16 mouse cellular contexts compared by ENCODE assay signal in the genomic region with DNA sequence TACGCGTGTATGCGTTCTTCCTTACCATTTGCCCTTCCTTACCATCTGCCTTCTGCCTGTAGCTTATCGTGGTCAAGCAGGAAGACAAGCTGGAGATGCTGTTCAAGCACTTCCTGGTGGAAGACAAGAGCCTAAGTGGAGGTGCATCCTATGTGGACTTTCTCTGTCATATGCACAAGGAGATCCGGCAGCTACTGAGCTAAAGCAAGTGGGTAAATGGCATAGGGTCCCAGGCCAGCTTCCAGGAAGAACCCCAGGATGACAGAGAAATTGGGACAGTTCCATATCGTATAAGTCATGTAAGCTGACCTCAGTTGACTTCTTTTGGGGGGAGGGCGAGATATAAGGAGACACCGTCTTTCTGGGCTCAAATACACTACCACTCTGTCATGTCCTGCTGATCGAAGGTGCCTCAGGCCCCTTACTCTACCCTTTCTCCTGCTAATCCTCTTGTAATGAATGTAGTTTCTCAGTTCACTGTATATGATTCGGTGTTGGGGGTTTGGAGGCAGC. TPM values are rescaled to one million over a fixed set of nuclear protein-coding genes. Genes with fewer than 3 reads are reported as not detected.
DNase-seq lines count a peak whose midpoint lies in the region; ATAC-seq lines count a peak whose summit lies in the region.
"Had no signal": no experiment of that assay in that cellular context is flagged by ENCODE, and none has a peak within 500 bp of the region (broad histone marks: within the 10 kb centered on the region; RNA-seq: fewer than 3 reads in every experiment).

No protein-coding gene starts in this region.

- no peak for DNase-seq in heart, postnatal 4 days
- DNase-seq in midbrain, embryonic 11.5 days (ENCODE audit: low spot score, missing footprints) = peak; percentile 62
- no peak for DNase-seq in midbrain, embryonic 14.5 days
- DNase-seq in retina, postnatal 1 day = no peak
- DNase-seq: adrenal gland, postnatal 14 days; cerebellum, postnatal 36 days; lung, adult 2 months; thymus, adult 2 months had no signal

- H3K4me2 ChIP-seq in heart, embryonic 12.5 days = no peak overlapping the region
- H3K4me2 ChIP-seq in midbrain, embryonic 11.5 days = no peak overlapping the region
- no peak overlapping the region for H3K4me2 ChIP-seq in midbrain, embryonic 14.5 days (ENCODE audit: low read length)
- peak overlapping the region; percentile 90 for H3K4me2 ChIP-seq in liver, embryonic 12.5 days

- peaks cover 44% of the 10 kb centered on the region for H3K4me1 ChIP-seq in heart, embryonic 12.5 days (replicated peaks)
- peaks cover 31% of the 10 kb centered on the region for H3K4me1 ChIP-seq in midbrain, embryonic 11.5 days (ENCODE audit: control insufficient read depth, insufficient read depth, low read length)
- H3K4me1 ChIP-seq in midbrain, embryonic 14.5 days (ENCODE audit: control insufficient read depth, insufficient read depth, low read length) = peaks cover 34% of the 10 kb centered on the region
- H3K4me1 ChIP-seq in liver, embryonic 12.5 days = peaks cover 46% of the 10 kb centered on the region

- no peaks in the 10 kb centered on the region for H3K9me3 ChIP-seq in heart, embryonic 12.5 days (replicated peaks)
- no peaks in the 10 kb centered on the region for H3K9me3 ChIP-seq in midbrain, embryonic 11.5 days (ENCODE audit: control insufficient read depth, low read length)
- no peaks in the 10 kb centered on the region for H3K9me3 ChIP-seq in midbrain, embryonic 14.5 days (ENCODE audit: control insufficient read depth, low read length)
- no peaks in the 10 kb centered on the region for H3K9me3 ChIP-seq in liver, embryonic 12.5 days (replicated peaks)
- H3K9me3 ChIP-seq: neural tube, embryonic 12.5 days had no signal

- H3K27me3 ChIP-seq in heart, embryonic 12.5 days (replicated peaks) = no peaks in the 10 kb centered on the region
- H3K27me3 ChIP-seq in midbrain, embryonic 11.5 days (ENCODE audit: control insufficient read depth, insufficient read depth, low read length) = no peaks in the 10 kb centered on the region
- no peaks in the 10 kb centered on the region for H3K27me3 ChIP-seq in midbrain, embryonic 14.5 days (ENCODE audit: control insufficient read depth, insufficient read depth, low read length)
- H3K27me3 ChIP-seq in liver, embryonic 12.5 days (replicated peaks) = no peaks in the 10 kb centered on the region
- H3K27me3 ChIP-seq: neural tube, embryonic 12.5 days had no signal

- H3K4me3 ChIP-seq in heart, embryonic 12.5 days = peak overlapping the region; percentile 96; the same call in 1 of the 2 replicates
- no peak overlapping the region for H3K4me3 ChIP-seq in midbrain, embryonic 11.5 days (ENCODE audit: low read depth, low read length)
- no peak overlapping the region for H3K4me3 ChIP-seq in midbrain, embryonic 14.5 days (replicated peaks; ENCODE audit: low read depth, low read length)
- no peak overlapping the region; the same call in 1 of the 2 replicates for H3K4me3 ChIP-seq in liver, embryonic 12.5 days

- H3K9ac ChIP-seq in heart, embryonic 12.5 days = 0 out of 2 replicates have a peak overlapping the region, but pooled peaks have one; percentile 14
- H3K9ac ChIP-seq in midbrain, embryonic 11.5 days (ENCODE audit: low read length) = no peak overlapping the region
- no peak overlapping the region for H3K9ac ChIP-seq in midbrain, embryonic 14.5 days (replicated peaks; ENCODE audit: low read length)
- H3K9ac ChIP-seq in liver, embryonic 12.5 days = no peak overlapping the region

- 86% methylated on average over 10 of the region's 10 CpGs for WGBS in heart, embryonic 12.5 days
- WGBS in midbrain, embryonic 11.5 days = 92% methylated on average over 10 of the region's 10 CpGs
- 97% methylated on average over 10 of the region's 10 CpGs for WGBS in midbrain, embryonic 14.5 days
- WGBS in liver, embryonic 12.5 days (ENCODE audit: insufficient replicate concordance) = 74% methylated on average over 10 of the region's 10 CpGs

- no peak for ATAC-seq in heart, embryonic 12.5 days (ENCODE audit: insufficient number of reproducible peaks, low FRiP score)
- no peak for ATAC-seq in midbrain, embryonic 11.5 days (ENCODE audit: low FRiP score)
- no peak for ATAC-seq in midbrain, embryonic 14.5 days (ENCODE audit: low FRiP score, low TSS enrichment)
- ATAC-seq in liver, embryonic 12.5 days = no peak
- no peak for ATAC-seq in inflammation-experienced regulatory T-cells, adult 6 months
- ATAC-seq: CD4-positive, CD25-positive, alpha-beta regulatory T cell, adult 4 months; intestine, postnatal 0 days had no signal

- peaks cover 73% of the 10 kb centered on the region for H3K36me3 ChIP-seq in heart, embryonic 12.5 days
- H3K36me3 ChIP-seq in midbrain, embryonic 11.5 days (ENCODE audit: control insufficient read depth, insufficient read depth, low read length) = peaks cover 34% of the 10 kb centered on the region
- peaks cover 60% of the 10 kb centered on the region for H3K36me3 ChIP-seq in midbrain, embryonic 14.5 days (ENCODE audit: control insufficient read depth, insufficient read depth, low read length)
- H3K36me3 ChIP-seq in liver, embryonic 12.5 days = peaks cover 80% of the 10 kb centered on the region

- peak overlapping the region; percentile 10; the same call in 1 of the 2 replicates for H3K27ac ChIP-seq in heart, embryonic 12.5 days (ENCODE audit: poor library complexity, severe bottlenecking)
- H3K27ac ChIP-seq in midbrain, embryonic 11.5 days (ENCODE audit: low read depth, low read length) = no peak overlapping the region
- no peak overlapping the region for H3K27ac ChIP-seq in midbrain, embryonic 14.5 days (replicated peaks; ENCODE audit: low read depth, low read length)
- peak overlapping the region; percentile 96 for H3K27ac ChIP-seq in liver, embryonic 12.5 days
- H3K27ac ChIP-seq: neural tube, embryonic 12.5 days had no signal

RNA-seq across cellular contexts. Expression of a gene that starts 1.1 kb away (rescaled TPM):
- 20.4 and 21.2 TPM in 2 replicates for polyA plus RNA-seq in heart, embryonic 12.5 days (2016; fragmentation: Nextera tagmentation; extraction: Ambion mirVana)
- total RNA-seq in heart, postnatal 4 days (2021) = 10 to 100 TPM; 11.4 to 11.8 TPM
- 20.7 and 22.0 TPM in 2 replicates for polyA plus RNA-seq in midbrain, embryonic 11.5 days (2014; fragmentation: Nextera tagmentation; extraction: Ambion mirVana)
- polyA plus RNA-seq in midbrain, embryonic 14.5 days (2014; fragmentation: Nextera tagmentation; extraction: Ambion mirVana) = 17.9 and 22.2 TPM in 2 replicates
- 10.2 and 11.5 TPM in 2 replicates for polyA plus RNA-seq in liver, embryonic 12.5 days (2016; fragmentation: Nextera tagmentation; extraction: Ambion mirVana)
- 1 to 10 TPM; 4.9 to 6.5 (median 6.3) TPM for polyA plus RNA-seq in inflammation-experienced regulatory T-cells, adult 6 months (2017; shearing (Covaris generic))

RNA-seq across cellular contexts. Expression of a gene that starts 9.2 kb away (rescaled TPM):
- 232 and 236 TPM in 2 replicates for polyA plus RNA-seq in heart, embryonic 12.5 days (2016; fragmentation: Nextera tagmentation; extraction: Ambion mirVana)
- total RNA-seq in heart, postnatal 4 days (2021) = 100 to 1,000 TPM in 1 of 2 experiments, 10 to 100 TPM in 1; 87.0 to 104 TPM
- 256 and 258 TPM in 2 replicates for polyA plus RNA-seq in midbrain, embryonic 11.5 days (2014; fragmentation: Nextera tagmentation; extraction: Ambion mirVana)
- polyA plus RNA-seq in midbrain, embryonic 14.5 days (2014; fragmentation: Nextera tagmentation; extraction: Ambion mirVana) = 188 and 214 TPM in 2 replicates
- 178 and 187 TPM in 2 replicates for polyA plus RNA-seq in liver, embryonic 12.5 days (2016; fragmentation: Nextera tagmentation; extraction: Ambion mirVana)
- 100 to 1,000 TPM; 136 to 163 (median 137) TPM for polyA plus RNA-seq in inflammation-experienced regulatory T-cells, adult 6 months (2017; shearing (Covaris generic))

RNA-seq across cellular contexts. Expression of a gene that starts 13.7 kb away (rescaled TPM):
- 32.4 and 34.0 TPM in 2 replicates for polyA plus RNA-seq in heart, embryonic 12.5 days (2016; fragmentation: Nextera tagmentation; extraction: Ambion mirVana)
- 10 to 100 TPM; 81.7 to 83.6 TPM for total RNA-seq in heart, postnatal 4 days (2021)
- polyA plus RNA-seq in midbrain, embryonic 11.5 days (2014; fragmentation: Nextera tagmentation; extraction: Ambion mirVana) = 19.1 and 22.9 TPM in 2 replicates
- polyA plus RNA-seq in midbrain, embryonic 14.5 days (2014; fragmentation: Nextera tagmentation; extraction: Ambion mirVana) = 47.7 and 57.3 TPM in 2 replicates
- polyA plus RNA-seq in liver, embryonic 12.5 days (2016; fragmentation: Nextera tagmentation; extraction: Ambion mirVana) = 10.7 and 11.1 TPM in 2 replicates
- polyA plus RNA-seq in inflammation-experienced regulatory T-cells, adult 6 months (2017; shearing (Covaris generic)) = 10 to 100 TPM; 16.0 to 25.9 (median 24.3) TPM

RNA-seq across cellular contexts. Expression of a gene that starts 19.5 kb away (rescaled TPM):
- polyA plus RNA-seq in heart, embryonic 12.5 days (2016; fragmentation: Nextera tagmentation; extraction: Ambion mirVana) = 93.4 and 97.4 TPM in 2 replicates
- 100 to 1,000 TPM in 1 of 2 experiments, 10 to 100 TPM in 1; 96.3 to 110 TPM for total RNA-seq in heart, postnatal 4 days (2021)
- polyA plus RNA-seq in midbrain, embryonic 11.5 days (2014; fragmentation: Nextera tagmentation; extraction: Ambion mirVana) = 74.3 and 74.7 TPM in 2 replicates
- polyA plus RNA-seq in midbrain, embryonic 14.5 days (2014; fragmentation: Nextera tagmentation; extraction: Ambion mirVana) = 54.0 and 81.5 TPM in 2 replicates
- polyA plus RNA-seq in liver, embryonic 12.5 days (2016; fragmentation: Nextera tagmentation; extraction: Ambion mirVana) = 51.9 and 54.6 TPM in 2 replicates
- 100 to 1,000 TPM in 2 of 3 experiments, 10 to 100 TPM in 1; 99.7 to 119 (median 115) TPM for polyA plus RNA-seq in inflammation-experienced regulatory T-cells, adult 6 months (2017; shearing (Covaris generic))

RNA-seq across cellular contexts. Expression of a gene that starts 25.5 kb away (rescaled TPM):
- 181 and 191 TPM in 2 replicates for polyA plus RNA-seq in heart, embryonic 12.5 days (2016; fragmentation: Nextera tagmentation; extraction: Ambion mirVana)
- total RNA-seq in heart, postnatal 4 days (2021) = 100 to 1,000 TPM; 230 to 272 TPM
- polyA plus RNA-seq in midbrain, embryonic 11.5 days (2014; fragmentation: Nextera tagmentation; extraction: Ambion mirVana) = 0.14 and 0.22 TPM in 2 replicates
- 0.09 TPM in 2 replicates for polyA plus RNA-seq in midbrain, embryonic 14.5 days (2014; fragmentation: Nextera tagmentation; extraction: Ambion mirVana)
- polyA plus RNA-seq in liver, embryonic 12.5 days (2016; fragmentation: Nextera tagmentation; extraction: Ambion mirVana) = 0.25 and 0.54 TPM in 2 replicates
- polyA plus RNA-seq in inflammation-experienced regulatory T-cells, adult 6 months (2017; shearing (Covaris generic)) = not detected
- total RNA-seq: hematopoietic stem cell, adult 5-6 weeks had no signal
- polyA plus RNA-seq: CD4-positive, CD25-positive, alpha-beta regulatory T cell, adult 4 months; macrophage had no signal

Comparison
In these comparisons a context has a peak if more than half of its experiments do, and no peak if none do; other contexts are left out.
1. H3K27ac ChIP-seq: peak in heart, embryonic 12.5 days (single experiment) and liver, embryonic 12.5 days (single experiment); none in midbrain, embryonic 11.5 days (single experiment) and midbrain, embryonic 14.5 days (single experiment).